Mouse (Mus musculus) megakaryocyte, embryonic 14.5 days (primary cell): Measurements from ENCODE around the gene Klhl18. TPM values are rescaled to one million over a fixed set of nuclear protein-coding genes. Genes with fewer than 3 reads are reported as not detected.
A peak's percentile ranks its signal among the peaks of the same experiment; 100 is the strongest.
"Not testable (repeated sequence)": the region's sequence is repeated elsewhere in the genome, so short reads cannot be mapped to it uniquely, and the experiment has no call there.

Source experiments
- H3K27me3 ChIP-seq: replicated peaks from 2 replicates; pipeline ENCODE3; 2012; ENCODE audit warnings: inconsistent platforms
- H3K36me3 ChIP-seq: replicated peaks from 2 replicates; pipeline ENCODE3; 2012; ENCODE audit warnings: low read length, inconsistent platforms, mixed read lengths
- H3K4me1 ChIP-seq: 2 replicates; pipeline ENCODE4 v1.6.1; 2012; ENCODE audit warnings: inconsistent platforms
- H3K4me3 ChIP-seq: replicated peaks from 2 replicates; pipeline ENCODE3; 2012; ENCODE audit warnings: moderate library complexity, mild to moderate bottlenecking, inconsistent platforms
- H3K9me3 ChIP-seq: 2 replicates; pipeline ENCODE4 v1.6.1; 2012; ENCODE audit warnings: inconsistent platforms
- FLI1 ChIP-seq: IDR thresholded peaks from 2 replicates; pipeline ENCODE4 v1.6.1; 2012; ENCODE audit warnings: low read length, inconsistent platforms, mixed read lengths
- GATA1 ChIP-seq: IDR thresholded peaks from 3 replicates; pipeline ENCODE4 v1.6.1; 2012; ENCODE audit warnings: mixed read lengths, low read length, inconsistent platforms, borderline replicate concordance
- polyA plus RNA-seq: library from polyadenylated mRNA; stranded (reverse); fragments of >175 nt; gene quantifications from 2 replicates; pipeline ENCODE4 v1.2.3, GENCODE M21; 2012; ENCODE audit warnings: low replicate concordance; ENCODE audit not compliant: insufficient read depth

The Klhl18 gene
- polyA plus RNA-seq, 1 experiment: 10.0 TPM

GRCm38 (mm10) chr9:110431241-110431640, 45.3 kb downstream of the Klhl18 start:
- TF ChIP-seq GATA1 (no peak), FLI1 (no peak)
- no peaks in the 10 kb centered on the region for H3K27me3 ChIP-seq
- H3K4me1 ChIP-seq: peaks cover 41% of the 10 kb centered on the region
- no peaks in the 10 kb centered on the region for H3K9me3 ChIP-seq
- H3K4me3 ChIP-seq: no peak overlapping the region
- H3K36me3 ChIP-seq: peaks cover 99% of the 10 kb centered on the region

GRCm38 (mm10) chr9:110419511-110420112, 56.9 kb downstream of the Klhl18 start, which contains the start of gene Ngp:
Ngp (plus strand) TSS chr9:110419747.
- no peak within 1 kb of the TSS for H3K4me3 ChIP-seq
- no peak for TF ChIP-seq GATA1
- TF ChIP-seq FLI1: no peak

GRCm38 (mm10) chr9:110413785-110414184, 62.7 kb downstream of the Klhl18 start:
- no peaks in the 10 kb centered on the region for H3K36me3 ChIP-seq
- no peaks in the 10 kb centered on the region for H3K9me3 ChIP-seq
- no peaks in the 10 kb centered on the region for H3K27me3 ChIP-seq
- H3K4me3 ChIP-seq: no peak overlapping the region
- H3K4me1 ChIP-seq: peaks cover 48% of the 10 kb centered on the region
- no peak for TF ChIP-seq GATA1
- TF ChIP-seq FLI1: no peak

More at GRCm38 (mm10) chr9:110419511-110420112, 56.9 kb downstream of the Klhl18 start, which contains the start of gene Ngp:
- peaks cover under 1% of the 10 kb centered on the region for H3K36me3 ChIP-seq
- H3K9me3 ChIP-seq: peaks cover under 1% of the 10 kb centered on the region
- H3K27me3 ChIP-seq: peaks cover 2% of the 10 kb centered on the region
- H3K4me1 ChIP-seq: peaks cover 37% of the 10 kb centered on the region

- TF ChIP-seq FLI1 (no peak), GATA1 (no peak)
- Histone ChIP-seq H3K4me1 (peaks cover 50% of the 10 kb centered on the region), H3K9me3 (no peaks in the 10 kb centered on the region), H3K4me3 (no peak overlapping the region), H3K36me3 (no peaks in the 10 kb centered on the region), H3K27me3 (no peaks in the 10 kb centered on the region)
These were observed 63.6 kb downstream of the Klhl18 start for GRCm38 (mm10) chr9:110412926-110413325.

GRCm38 (mm10) chr9:110410908-110411887, 65.3 kb downstream of the Klhl18 start:
- peak overlapping the region; percentile 80 for H3K4me3 ChIP-seq
- no peak for TF ChIP-seq FLI1
- TF ChIP-seq GATA1: no peak
- H3K4me1 ChIP-seq: peaks cover 47% of the 10 kb centered on the region
- H3K36me3 ChIP-seq: no peaks in the 10 kb centered on the region
- H3K9me3 ChIP-seq: no peaks in the 10 kb centered on the region
- no peaks in the 10 kb centered on the region for H3K27me3 ChIP-seq

GRCm38 (mm10) chr9:110408099-110408773, 68.3 kb downstream of the Klhl18 start, which contains the start of gene Ptpn23:
Ptpn23 (minus strand) TSS chr9:110408213.
- peaks cover 57% of the 10 kb centered on the region for H3K4me1 ChIP-seq
- no peaks in the 10 kb centered on the region for H3K27me3 ChIP-seq
- H3K9me3 ChIP-seq: no peaks in the 10 kb centered on the region
- peak within 1 kb of the TSS; percentile 100 for H3K4me3 ChIP-seq
- TF ChIP-seq FLI1 (0 out of 2 replicates have a peak, but pooled peaks have one; percentile 17), GATA1 (no peak)
- peaks cover 18% of the 10 kb centered on the region for H3K36me3 ChIP-seq

GRCm38 (mm10) chr9:110407311-110408098, 69.0 kb downstream of the Klhl18 start:
- Histone ChIP-seq H3K9me3 (no peaks in the 10 kb centered on the region), H3K4me3 (peak overlapping the region; percentile 100), H3K27me3 (no peaks in the 10 kb centered on the region), H3K4me1 (peaks cover 51% of the 10 kb centered on the region), H3K36me3 (peaks cover 22% of the 10 kb centered on the region)
- TF ChIP-seq GATA1: no peak
- no peak for TF ChIP-seq FLI1

- Histone ChIP-seq H3K4me1 (peaks cover 56% of the 10 kb centered on the region), H3K36me3 (peaks cover 60% of the 10 kb centered on the region)
- H3K9me3 ChIP-seq, H3K4me3 ChIP-seq, H3K27me3 ChIP-seq: not testable (repeated sequence)
These were observed 73.3 kb downstream of the Klhl18 start for GRCm38 (mm10) chr9:110403240-110403639.

GRCm38 (mm10) chr9:110402731-110403130, 73.8 kb downstream of the Klhl18 start:
- TF ChIP-seq GATA1 (no peak), FLI1 (no peak)
- no peak overlapping the region for H3K4me3 ChIP-seq
- peaks cover 59% of the 10 kb centered on the region for H3K4me1 ChIP-seq
- peaks cover 65% of the 10 kb centered on the region for H3K36me3 ChIP-seq
- no peaks in the 10 kb centered on the region for H3K9me3 ChIP-seq
- H3K27me3 ChIP-seq: no peaks in the 10 kb centered on the region
